Mouse (Mus musculus) spleen, adult 12 weeks (tissue): ENCODE results near the gene Iqschfp.

Experiments
- DNase-seq: peaks from one replicate; pipeline ENCODE4 v3.0.0; 2022; ENCODE audit warnings: low spot score

The Iqschfp gene

DNA sequence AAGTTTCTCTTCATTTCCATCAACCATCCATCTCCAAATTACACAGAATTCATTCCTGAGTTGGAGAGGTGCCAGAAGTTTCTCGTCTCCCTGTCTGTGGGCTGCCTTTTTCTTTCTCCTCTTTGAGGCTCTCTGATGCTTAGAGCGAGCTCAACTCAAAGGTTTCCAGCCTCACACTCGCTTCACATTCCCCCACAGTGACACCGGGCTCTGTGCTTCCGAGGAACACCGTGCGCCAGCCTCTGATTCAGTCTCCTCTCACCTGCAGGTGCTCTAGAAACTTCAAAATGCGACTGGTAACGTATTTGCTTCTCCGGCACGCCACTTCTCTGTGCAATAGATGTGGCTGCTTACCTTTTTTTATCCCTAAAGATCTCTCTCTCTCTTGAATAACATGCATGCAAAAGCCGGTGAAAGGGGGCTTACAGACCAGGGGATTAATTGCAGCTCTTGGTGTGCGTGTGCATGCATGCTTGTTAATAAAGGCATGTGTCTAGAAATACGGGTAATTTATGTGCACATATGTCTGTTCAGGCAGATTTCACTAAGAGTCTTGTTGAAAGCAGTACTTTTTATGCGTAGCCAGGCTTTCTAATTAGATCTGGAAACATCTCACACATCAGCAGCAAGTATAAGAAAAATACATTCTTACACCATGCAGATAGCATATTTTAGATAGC is at the start of gene Iqschfp, which contains the start of gene Iqcj:
TSS of gene Iqschfp (plus strand) at position 207 of the 680 bp plus-strand sequence.
TSS of gene Iqcj (plus strand) at position 195 of the 680 bp plus-strand sequence.
- DNase-seq = no peak

DNA sequence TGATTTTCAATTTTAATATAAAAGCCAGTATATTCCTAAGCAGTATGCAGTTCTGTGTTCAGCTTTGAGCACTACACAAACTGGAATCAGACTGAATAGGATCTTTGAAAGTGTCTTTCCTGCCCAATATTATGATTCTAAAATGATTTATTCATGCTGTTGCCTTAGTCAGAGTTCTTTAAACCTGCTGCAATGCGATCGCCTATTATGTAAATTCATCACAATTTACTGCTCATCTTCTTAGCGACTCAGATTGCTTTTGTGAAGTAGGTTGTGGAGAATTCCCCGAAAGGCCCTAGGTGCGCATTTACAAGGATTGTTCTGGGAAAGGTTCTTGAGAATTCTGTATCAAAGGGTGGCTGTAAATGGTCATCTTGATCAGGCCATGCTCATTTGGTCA is 39.6 kb upstream of the Iqschfp start:
- no peak for DNase-seq

DNA sequence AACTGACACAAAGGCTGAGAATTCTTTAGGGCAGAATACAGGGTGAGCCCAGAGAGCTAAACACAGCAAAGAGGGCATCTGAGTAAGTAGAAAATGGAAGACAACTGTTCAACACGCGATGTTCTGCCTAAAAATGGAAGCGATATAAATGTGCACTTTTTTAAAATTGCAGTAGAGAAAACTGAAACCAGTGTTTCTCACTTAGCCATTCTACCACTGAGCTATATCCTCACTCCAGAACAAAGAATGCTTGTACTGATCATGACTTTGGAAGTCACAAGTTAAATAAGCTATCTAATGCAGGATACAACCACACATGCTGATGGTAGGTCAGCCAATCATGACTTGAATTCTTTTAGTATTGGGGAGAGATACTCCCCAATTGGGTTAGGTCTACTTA is 30.5 kb upstream of the Iqschfp start:
- DNase-seq = no peak

DNA sequence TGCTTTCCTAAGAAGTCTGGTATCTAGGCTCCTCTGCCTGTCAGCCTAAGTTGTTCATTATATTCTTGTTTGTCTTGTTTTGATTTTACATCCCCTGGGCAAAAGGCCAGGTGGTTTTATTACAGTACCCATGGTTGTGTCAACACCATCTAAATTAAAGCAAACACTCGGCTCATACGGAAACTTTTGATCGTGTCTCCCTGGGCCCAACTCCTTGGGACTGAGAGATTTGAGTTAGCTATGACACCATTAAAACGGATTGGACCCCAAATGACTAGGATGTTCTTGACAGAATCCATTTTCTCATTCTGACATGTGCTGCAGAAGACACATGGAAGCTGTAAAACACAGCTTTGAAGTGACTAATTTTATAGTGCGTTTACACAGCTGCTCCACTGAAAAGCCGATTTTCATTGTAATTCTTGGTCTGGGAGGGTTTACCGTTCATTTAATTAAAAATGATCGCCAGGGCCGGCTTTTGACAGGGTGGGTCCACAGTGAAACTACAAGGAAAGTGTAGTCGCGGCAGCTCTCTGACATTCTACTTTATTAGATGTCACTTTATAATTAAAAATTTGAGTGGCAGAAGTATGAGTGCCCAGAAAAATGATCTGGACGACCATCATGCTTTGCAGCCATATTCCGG is 24.5 kb upstream of the Iqschfp start:
- no peak for DNase-seq

DNA sequence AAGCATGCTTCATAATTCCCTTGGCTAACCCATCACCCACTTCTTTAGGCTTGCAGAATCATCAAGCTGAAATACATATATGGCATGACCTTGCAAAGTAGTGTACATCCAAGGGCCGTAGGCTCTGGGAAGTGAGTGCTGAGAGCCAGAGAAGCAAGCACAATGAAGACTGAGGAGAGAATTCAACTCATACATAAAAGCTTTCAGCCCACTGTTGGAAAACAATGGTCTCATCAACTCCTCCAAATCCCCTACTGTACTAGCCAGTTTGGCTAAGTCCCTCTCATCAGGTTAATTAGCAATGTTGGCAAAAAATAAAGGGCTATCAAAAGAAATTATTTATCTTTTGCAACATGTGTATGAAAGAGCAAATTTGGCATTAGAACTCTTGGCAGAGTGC is 22.6 kb upstream of the Iqschfp start:
- DNase-seq = no peak

DNA sequence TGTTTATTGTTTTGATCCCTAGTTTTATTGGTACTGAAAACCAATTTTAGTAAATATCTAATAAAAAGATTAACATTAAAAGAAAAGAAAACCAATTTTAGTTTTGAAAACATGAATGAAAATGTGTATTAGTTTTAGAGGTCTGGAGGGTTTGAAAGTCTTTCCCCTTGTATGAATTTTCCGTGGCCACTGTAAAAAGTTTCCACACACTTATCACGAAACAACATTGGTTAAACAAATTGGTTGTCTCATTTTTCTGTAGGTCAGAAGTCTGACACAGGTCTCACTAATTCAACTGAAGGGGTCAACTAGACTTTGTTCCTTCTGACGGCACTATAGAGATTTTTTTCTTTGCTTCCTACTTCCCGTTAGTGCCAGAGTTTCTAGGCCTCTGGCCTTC is 14.8 kb upstream of the Iqschfp start:
- no peak for DNase-seq

DNA sequence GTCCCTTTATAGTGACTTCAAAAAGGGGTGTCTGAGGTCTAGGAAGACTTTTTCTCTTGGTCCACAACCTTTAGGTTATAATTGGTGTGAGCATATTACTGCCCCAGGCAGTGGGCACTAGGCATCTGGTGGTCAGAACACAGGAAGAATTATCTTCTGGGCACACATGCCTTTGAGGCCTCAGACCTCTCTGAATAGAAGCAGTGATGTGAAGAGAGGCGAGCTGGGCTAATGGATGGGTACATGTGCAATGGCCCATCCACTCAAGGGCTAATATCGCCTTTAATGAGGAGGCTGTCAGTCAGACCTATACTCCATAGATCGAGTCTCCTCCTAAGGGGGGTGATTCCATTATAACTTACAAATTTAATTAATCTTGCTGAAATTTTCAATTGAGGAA is 7.7 kb upstream of the Iqschfp start:
- no peak for DNase-seq

DNA sequence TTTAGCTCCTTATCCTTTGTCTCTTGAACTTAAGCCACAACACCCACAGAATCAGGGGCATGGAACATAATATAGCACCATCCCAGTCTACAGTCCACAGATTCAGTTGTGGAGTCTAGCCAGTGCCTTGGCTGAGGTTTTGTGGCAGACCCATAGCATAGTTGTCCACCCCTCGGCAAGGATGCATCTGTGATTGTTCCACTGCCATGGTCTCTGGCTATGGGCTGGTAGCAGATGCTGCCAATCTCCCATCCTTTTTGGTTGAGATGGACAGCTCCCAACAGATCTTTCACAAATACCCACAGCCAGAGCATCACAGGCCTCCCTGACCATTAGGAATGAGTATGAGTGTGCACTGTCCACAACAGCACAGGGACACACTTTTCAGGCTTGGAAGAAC is 5.9 kb upstream of the Iqschfp start:
- no peak for DNase-seq

DNA sequence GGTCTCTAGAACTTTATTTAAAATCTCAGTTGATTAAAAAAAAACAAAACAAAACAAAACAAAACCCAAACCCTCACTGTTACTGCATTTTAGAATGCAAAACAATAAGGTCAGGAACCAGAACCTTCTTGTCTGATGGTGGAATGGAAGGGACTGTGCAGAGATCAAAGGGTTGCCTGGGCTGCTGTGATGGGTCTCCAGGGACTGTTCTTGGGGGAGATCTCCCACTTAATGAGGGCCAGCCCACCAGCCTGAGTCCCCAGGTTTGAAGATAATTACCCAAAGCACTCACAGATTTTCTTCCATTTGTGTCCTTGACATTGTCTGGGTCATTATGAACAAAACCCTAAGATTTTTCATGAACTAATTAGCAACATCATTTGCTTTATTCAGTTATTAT is 4.8 kb upstream of the Iqschfp start:
- DNase-seq = no peak

DNA sequence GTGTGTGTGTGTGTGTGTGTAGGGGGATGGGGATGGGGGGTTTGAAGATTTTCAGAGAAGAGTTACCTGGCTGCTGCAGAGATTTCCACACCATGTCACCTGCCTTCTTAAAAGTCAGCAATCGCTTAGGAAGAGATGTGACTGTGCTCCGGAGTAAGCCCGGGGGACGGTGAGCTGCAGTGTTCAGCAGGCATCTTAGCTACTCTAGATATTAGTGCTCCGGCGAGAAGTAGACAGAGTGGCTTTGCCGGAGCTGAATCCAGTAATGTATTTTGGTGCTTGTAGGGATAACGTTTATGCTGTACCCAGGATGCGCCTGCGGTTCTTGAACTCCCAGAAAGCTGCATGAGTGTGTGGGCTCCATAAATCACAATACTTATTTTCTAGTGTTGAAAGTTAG is 736 bp downstream of the Iqschfp start:
- DNase-seq = no peak

DNA sequence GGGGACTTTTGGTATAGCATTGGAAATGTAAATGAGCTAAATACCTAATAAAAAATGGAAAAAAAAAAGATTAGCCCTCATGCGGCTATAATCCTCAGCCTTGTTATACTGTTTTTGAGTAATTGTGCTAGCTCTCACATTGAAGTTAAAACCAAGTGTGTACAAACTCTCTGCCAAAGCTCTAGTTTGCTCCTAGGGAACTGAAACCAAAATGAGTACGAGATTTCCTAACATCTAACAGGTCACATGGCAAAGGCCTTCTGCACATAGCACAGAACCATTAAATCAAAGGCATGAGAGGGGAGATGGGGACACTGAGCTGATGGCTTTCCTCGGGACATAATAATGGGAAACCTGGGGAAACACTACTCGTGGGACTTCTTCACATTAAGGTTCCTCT is 10.5 kb downstream of the Iqschfp start:
- no peak for DNase-seq

DNA sequence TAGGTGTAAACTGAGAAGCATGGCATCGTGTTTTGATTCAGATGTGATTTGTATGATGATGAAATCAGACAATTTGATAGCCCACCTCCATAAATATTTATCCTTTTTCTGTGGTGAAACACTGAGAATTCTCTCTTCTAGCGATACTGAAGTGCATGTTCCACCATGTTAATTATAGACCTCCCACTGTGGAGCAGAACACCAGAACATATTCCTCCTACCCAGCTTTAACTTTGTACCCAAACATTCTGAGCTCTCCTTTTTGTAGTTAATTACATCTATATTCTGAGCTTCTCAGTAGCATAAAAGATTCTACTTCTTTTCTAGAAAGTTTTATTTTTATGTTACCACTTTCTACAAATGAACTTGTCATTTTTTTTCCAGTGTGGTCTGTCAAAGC is 16.6 kb downstream of the Iqschfp start:
- DNase-seq = no peak

DNA sequence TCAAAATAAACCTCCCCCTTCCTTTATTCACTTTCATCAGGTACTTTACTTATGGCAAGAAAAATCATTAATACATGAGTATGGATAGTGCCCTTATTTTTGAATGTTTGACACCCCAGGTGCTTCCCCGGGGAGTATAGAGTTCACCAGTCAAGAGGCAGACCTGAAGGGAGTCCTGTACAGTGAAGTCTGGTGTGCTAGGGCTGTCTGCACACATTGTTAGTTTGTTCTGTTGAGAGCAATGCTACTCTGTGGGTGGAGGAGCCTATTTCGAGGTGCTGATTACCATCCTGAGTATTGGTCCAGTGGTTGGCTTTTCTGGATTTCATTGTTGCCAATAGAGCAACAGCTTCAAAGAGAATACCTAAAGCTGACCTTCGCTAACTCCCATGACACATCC is 26.1 kb downstream of the Iqschfp start:
- DNase-seq = no peak

DNA sequence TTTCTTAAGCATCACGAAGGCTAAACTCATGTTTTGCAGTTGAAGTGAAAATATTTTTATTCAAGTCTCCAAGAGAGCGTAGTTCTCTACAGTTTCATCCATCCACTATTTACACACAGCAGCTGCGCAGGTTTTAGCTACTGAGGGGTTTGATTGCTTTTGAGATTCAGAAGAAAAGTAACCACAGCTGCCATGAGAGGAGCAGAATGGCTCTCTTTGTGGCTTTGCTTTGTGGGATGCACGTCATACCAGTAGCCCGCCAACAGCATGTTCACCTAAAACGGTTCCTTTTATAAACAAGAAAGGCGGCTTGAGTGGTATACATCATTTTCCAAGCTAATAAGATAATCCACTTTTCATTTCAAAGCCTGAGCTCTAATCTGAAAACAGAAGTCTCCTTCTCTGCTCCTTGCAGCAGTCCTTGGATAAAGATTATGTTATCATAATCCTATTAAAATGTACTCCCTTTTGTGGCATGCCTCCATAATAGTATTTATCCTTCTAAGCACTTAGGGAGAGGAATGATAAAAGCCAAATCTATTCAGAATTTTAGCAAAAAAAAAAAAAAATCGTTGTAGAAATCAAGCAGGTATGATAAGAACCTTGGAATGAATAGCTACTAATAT is 26.7 kb downstream of the Iqschfp start:
- DNase-seq = no peak

DNA sequence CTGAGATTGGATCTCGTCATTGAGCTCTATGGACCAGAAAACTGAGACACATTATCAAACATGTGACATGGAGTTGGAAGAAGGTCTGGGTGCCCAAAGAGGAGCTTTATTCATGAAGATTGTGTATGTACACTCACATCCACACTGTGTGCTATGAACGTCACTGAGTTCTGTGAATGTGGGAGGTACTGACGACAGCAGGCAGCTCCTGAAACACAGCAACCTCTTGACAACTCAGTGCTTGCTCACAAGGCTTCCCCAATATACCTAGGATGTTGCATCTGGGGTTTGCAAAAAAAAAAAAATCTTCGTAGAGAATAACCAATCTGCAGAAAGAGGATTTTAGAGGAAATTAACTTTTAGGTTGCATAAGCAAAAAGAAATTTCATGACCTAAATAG is 31.1 kb downstream of the Iqschfp start:
- no peak for DNase-seq

DNA sequence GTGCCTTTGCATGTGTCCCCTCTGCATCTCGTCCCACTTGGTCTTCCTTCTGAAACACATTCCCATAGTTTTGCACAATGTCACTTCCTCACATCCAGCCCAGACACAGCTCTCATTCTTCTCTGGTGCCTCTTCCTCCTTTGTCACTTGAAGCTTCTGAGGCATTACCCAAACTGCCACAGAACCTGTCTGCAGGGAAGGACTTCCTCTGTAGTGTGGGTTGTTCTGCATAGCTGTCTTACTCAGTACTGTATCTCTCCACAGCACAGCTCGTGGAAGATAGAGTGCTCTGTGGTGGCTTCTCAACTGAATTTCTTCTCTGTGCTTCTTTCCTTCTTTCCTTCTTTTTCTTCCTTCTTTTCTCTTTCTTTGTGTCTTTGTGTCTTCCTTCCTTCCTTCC is 33.4 kb downstream of the Iqschfp start:
- no peak for DNase-seq

DNA sequence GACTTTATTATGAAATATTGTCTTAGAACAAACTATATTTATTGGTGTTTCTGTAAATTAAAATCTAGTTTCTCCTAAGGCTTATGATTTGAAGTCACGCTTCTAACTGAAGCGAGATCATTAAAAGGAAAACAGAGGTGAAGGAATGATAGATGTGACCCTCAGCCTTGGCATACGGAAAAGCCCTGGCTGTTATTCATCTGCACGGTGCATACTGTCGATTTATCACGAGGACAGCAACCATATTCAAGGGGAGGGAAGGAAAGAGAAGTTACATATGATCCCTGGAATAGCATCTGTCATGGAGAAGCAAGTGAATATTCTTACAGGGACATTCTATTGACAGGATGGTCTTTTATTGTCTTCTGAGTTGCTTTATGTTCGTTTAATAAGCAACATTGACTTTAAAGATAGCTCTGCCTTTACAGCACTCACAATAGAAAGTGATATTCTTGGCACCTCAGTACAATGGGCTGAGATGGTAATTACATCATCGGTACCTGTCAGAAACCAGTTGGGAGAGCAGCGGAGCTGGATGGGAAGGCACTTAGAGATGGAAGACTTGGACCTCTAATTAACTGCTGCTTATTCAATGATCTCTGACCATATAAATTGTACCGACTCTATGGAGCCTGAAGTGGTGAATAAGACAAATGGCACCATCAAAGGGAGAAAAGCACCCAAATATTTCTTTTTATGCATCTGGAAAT is 38.5 kb downstream of the Iqschfp start:
- no peak for DNase-seq

DNA sequence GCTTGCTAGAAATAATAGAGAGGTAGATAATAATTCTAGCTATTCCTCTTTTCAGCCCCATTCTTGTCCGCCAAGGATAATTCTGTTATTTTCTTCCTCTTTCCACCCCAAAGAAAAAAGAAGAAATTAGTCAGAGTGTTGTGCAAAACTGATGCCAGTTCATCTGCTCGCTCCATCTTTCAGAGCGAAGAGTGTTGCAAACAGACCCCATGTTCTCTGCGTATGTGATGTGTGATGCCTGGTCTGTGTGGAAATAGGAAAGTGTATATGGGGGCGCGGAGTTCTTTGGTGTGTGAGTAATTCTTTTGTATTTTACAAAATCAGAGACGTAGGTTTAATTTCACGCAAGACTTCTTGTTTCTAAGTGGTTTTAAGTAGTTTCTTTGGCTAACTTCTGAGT is 39.1 kb downstream of the Iqschfp start:
- no peak for DNase-seq

DNA sequence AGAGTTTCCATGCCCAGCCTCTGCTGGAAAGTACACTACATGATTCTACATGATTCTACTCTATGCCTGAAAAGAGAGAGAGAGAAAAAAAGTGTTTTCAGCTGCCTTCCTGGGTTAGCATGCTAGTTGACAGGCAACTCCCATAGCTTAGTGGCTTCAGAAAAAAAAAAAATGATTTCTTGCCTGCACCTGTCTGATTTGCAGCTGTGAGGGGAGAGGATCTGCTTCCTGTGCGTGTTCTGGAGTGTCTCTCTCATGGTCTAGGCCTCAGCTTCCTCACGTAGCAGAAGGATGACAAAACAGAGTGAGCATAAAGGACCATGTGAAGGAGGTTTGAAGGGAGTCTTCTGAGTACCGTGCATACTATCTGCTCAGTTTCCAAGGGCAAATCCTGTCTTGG is 39.9 kb downstream of the Iqschfp start:
- DNase-seq = no peak

DNA sequence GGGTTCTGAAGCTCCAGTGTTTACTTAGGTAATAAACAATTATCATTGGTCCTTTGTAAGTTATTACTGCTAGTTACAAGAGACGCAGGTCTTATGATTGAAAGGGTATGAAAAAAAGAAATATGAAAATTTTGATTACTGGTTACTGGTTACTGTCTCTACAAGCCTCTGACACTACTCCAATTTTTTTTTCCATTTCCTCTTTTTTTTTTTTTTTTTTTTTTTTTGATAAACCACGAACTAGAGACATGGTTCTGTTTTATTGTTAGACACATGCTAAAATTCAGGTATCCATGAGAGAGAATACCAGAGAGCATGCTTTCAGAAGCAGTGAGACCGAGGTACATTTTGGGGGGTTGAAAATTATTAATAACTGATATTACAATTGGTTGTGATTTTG is 43.8 kb downstream of the Iqschfp start:
- no peak for DNase-seq

DNA sequence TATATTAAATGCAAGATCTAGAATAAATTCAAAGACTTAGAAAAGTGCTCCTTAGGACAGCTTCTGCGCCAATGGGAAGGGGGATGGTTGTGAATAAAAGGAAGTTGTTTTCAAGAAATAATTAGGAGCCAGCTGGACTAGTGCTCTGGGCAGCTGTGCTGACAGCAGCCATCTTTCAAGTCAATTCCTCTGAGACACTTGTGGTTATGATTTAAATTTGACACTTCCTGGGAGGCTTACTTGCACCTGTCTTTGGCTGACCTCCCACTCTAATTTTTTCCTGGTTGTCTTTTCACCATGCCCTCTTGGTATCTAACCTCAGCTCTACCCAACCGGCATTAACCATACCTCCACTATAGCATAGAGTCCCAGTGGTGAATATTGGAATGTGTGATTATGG is 55.0 kb downstream of the Iqschfp start:
- DNase-seq = no peak

DNA sequence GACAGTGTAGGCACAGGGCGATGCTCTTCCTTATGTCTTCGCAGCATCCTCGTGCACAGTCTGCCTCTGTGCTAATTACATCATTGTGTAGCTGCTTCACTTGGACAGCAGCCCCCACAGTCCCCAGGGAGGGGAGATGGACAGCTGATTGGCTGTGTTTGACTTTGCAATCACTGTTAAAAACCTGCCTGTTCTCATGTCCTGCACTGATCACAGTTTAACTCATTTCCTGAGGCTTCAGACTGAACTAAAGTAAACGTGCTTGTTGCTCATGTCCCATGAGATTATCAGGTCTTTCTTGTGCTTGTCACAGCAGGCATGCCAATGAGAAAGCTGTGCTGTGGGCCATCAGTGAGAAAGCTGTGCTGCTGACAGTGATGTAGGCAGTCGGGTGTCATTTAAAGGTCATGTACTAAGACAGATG is 60.5 kb downstream of the Iqschfp start:
- no peak for DNase-seq

DNA sequence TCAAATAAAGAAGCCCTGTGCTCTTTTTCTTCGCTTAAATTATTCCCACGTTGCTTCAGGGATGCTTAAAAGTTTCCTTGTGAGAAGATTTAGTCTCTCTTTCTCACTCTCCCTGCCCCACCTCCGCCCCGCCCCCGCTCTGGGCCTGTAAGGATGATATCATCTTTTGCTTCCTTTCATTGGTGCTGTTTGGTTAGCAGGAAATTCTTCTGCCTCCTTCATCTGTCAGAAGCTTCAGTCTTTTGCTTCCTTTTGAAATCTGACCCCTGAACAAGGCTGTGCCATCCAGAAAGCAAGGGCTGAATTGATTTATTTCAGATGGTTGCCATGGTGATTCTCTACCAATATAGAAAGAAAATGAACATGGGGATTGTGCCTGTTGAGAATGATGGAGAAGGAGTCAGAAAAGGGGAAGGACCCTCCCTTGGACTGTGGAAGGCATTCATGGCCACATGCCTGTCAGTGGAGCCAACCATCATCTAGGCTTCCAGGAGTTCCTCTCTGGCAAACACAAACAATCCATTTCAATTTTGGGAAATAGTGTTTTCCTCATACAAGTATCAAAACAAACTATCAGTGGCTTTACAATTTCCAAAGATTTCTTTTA is 62.5 kb downstream of the Iqschfp start:
- no peak for DNase-seq
